Mouse (Mus musculus) C2C12 (cell line): ENCODE data around the gene Gm5244. TPM values are rescaled to one million over a fixed set of nuclear protein-coding genes. Genes with fewer than 3 reads are reported as not detected.

ENCODE experiments used
- H3K27me3 ChIP-seq: one replicate; pipeline ENCODE4 v1.6.1; 2011; ENCODE audit not compliant: control insufficient read depth, insufficient read depth, insufficient read length
- H3K36me3 ChIP-seq: one replicate; pipeline ENCODE4 v1.6.1; 2011; ENCODE audit not compliant: control insufficient read depth, insufficient read depth
- H3K4me3 ChIP-seq: one replicate; pipeline ENCODE4 v1.5.1; 2011; ENCODE audit warnings: mild to moderate bottlenecking, control low read depth; ENCODE audit not compliant: poor library complexity, insufficient read depth, severe bottlenecking
- H3K79me2 ChIP-seq: one replicate; pipeline ENCODE4 v1.6.1; 2011; ENCODE audit not compliant: control insufficient read depth, insufficient read depth
- H3K79me3 ChIP-seq: one replicate; pipeline ENCODE4 v1.6.1; 2011; ENCODE audit warnings: low read depth, control low read depth
- H3ac ChIP-seq: one replicate; pipeline ENCODE3; 2011; ENCODE audit warnings: low read depth; ENCODE audit not compliant: control insufficient read depth, insufficient read length
- CEBPB ChIP-seq: IDR thresholded peaks from one replicate; pipeline ENCODE4 v1.6.1; 2011; ENCODE audit warnings: low read depth, mild to moderate bottlenecking, control low read depth, moderate library complexity
- CTCF ChIP-seq: IDR thresholded peaks from one replicate; pipeline ENCODE4 v1.5.1; 2011; ENCODE audit not compliant: control insufficient read depth, insufficient read depth, insufficient read length
- FOSL1 ChIP-seq: IDR thresholded peaks from one replicate; pipeline ENCODE4 v1.8.0; 2011; ENCODE audit warnings: mild to moderate bottlenecking, low read length; ENCODE audit not compliant: poor library complexity, insufficient read depth, severe bottlenecking
- MAX ChIP-seq: IDR thresholded peaks from one replicate; pipeline ENCODE4 v1.6.1; 2011; ENCODE audit warnings: mild to moderate bottlenecking, control low read depth
- MYOD1 ChIP-seq: IDR thresholded peaks from one replicate; pipeline ENCODE4 v1.6.1; 2011; ENCODE audit warnings: low read depth; ENCODE audit not compliant: control insufficient read depth, insufficient read length
- MYOG ChIP-seq: IDR thresholded peaks from one replicate; pipeline ENCODE4 v1.6.1; 2011; ENCODE audit not compliant: control insufficient read depth, insufficient read length; ENCODE audit errors: extremely low read depth
- USF1 ChIP-seq: IDR thresholded peaks from one replicate; pipeline ENCODE4 v1.6.1; 2011; ENCODE audit warnings: low read depth, mild to moderate bottlenecking, control low read depth, moderate library complexity
- polyA plus RNA-seq: library from polyadenylated mRNA; unstranded; fragments of >200 nt; fragmentation: generic; extraction: Trizol; gene quantifications from one replicate; pipeline ENCODE4 v1.2.1, GENCODE M21; 2012; ENCODE audit warnings: missing spikeins

The Gm5244 gene
- polyA plus RNA-seq, 1 experiment: not detected

- H3K79me2 ChIP-seq: no peaks in the 10 kb centered on the region
- H3ac ChIP-seq: no peak overlapping the region
- TF ChIP-seq MAX (no peak), USF1 (no peak), MYOG (no peak), CEBPB (no peak), MYOD1 (no peak), FOSL1 (no peak), CTCF (no peak)
- no peaks in the 10 kb centered on the region for H3K27me3 ChIP-seq
- H3K36me3 ChIP-seq: no peaks in the 10 kb centered on the region
- no peak overlapping the region for H3K4me3 ChIP-seq
- H3K79me3 ChIP-seq: no peaks in the 10 kb centered on the region
Observed at GRCm38 (mm10) chr19:12838507-12838906, 8.0 kb upstream of the Gm5244 start.

DNA sequence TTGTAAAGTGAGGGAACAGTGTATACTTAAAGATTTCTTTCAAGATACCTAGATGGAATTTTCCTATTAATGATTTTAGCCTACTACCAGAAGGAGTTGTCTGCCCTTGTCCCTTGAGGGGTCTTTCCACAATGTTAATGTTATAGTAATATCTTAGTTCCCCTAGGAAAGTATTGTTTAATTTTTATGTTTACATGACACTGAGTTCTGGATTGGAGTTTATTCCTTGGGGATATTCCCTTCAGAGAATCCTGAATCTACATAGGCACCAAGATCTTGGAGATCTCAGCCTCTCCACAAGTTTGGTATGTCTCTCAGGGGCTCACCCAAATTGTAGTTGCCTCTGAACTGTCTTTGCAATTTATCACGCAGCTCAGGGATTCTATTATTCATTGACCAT lies 10.5 kb downstream of the Gm5244 start, which contains the start of gene Olfr1444:
TSS of gene Olfr1444 (plus strand) at position 301 of the 400 bp plus-strand sequence.
- no peaks in the 10 kb centered on the region for H3K79me2 ChIP-seq

DNA sequence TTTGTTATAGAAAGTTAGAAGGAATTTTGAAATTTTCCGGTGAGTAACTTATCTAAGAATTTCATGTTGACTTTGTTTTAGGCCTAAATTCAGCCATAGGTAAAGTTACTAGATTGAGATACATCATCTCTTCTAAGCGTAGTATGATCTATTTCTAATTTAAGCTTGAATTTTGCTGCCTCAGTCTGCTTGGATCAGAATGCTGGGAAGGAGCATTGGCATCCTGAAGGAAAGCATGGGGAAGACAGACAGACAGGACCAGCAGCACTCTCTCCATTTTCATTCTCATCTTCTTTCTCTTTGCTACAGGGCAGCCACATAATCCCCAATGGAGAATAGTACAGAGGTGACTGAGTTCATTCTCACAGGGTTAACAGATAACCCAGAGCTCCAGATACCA lies 37.1 kb downstream of the Gm5244 start, which contains the start of gene Olfr1445:
TSS of gene Olfr1445 (plus strand) at position 301 of the 400 bp plus-strand sequence.
- Histone ChIP-seq H3K36me3 (no peaks in the 10 kb centered on the region), H3ac (no peak within 1 kb of the TSS), H3K27me3 (no peaks in the 10 kb centered on the region), H3K4me3 (no peak within 1 kb of the TSS), H3K79me3 (no peaks in the 10 kb centered on the region), H3K79me2 (no peaks in the 10 kb centered on the region)
- no peak for TF ChIP-seq FOSL1
- TF ChIP-seq MYOG: no peak
- no peak for TF ChIP-seq CEBPB
- TF ChIP-seq MYOD1: no peak
- no peak for TF ChIP-seq CTCF
- no peak for TF ChIP-seq USF1
- no peak for TF ChIP-seq MAX

More for the DNA sequence above, 10.5 kb downstream of the Gm5244 start, which contains the start of gene Olfr1444:
- H3K27me3 ChIP-seq: no peaks in the 10 kb centered on the region
- no peak within 1 kb of the TSS for H3ac ChIP-seq
- no peaks in the 10 kb centered on the region for H3K36me3 ChIP-seq
- no peaks in the 10 kb centered on the region for H3K79me3 ChIP-seq
- no peak within 1 kb of the TSS for H3K4me3 ChIP-seq
- TF ChIP-seq FOSL1 (no peak), CTCF (no peak), USF1 (no peak), MYOD1 (no peak), MYOG (no peak), CEBPB (no peak), MAX (no peak)

DNA sequence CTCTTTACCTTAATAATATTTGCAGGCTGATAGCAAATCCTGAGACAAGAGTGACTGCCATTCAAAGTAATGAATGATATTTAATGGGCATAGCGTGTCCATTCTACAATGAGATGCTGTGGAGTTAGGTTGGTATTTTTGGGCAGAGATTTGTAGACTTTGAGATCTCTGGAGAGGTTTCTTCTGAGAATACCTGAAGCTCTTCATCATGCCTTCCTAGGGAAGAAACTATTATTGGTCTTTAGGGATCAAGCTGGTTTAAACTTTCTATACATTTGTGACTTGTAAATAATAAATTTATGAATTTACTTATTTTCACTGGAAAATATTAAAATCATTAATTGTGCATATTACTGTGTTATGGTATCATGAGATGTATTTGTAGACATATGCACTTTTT lies 46.9 kb downstream of the Gm5244 start, which contains the start of gene Olfr1446:
TSS of gene Olfr1446 (minus strand) at position 101 of the 400 bp plus-strand sequence.
- no peak within 1 kb of the TSS for H3ac ChIP-seq

More for the DNA sequence above, 46.9 kb downstream of the Gm5244 start, which contains the start of gene Olfr1446:
- Histone ChIP-seq H3K4me3 (no peak within 1 kb of the TSS), H3K27me3 (no peaks in the 10 kb centered on the region), H3K79me2 (no peaks in the 10 kb centered on the region), H3K79me3 (no peaks in the 10 kb centered on the region), H3K36me3 (no peaks in the 10 kb centered on the region)
- no peak for TF ChIP-seq MYOG
- no peak for TF ChIP-seq MAX
- no peak for TF ChIP-seq CEBPB
- no peak for TF ChIP-seq MYOD1
- no peak for TF ChIP-seq FOSL1
- no peak for TF ChIP-seq USF1
- no peak for TF ChIP-seq CTCF

Other genes with a start within 250 kb of the Gm5244 start
- gene Gm4952, start 246.7 kb upstream of the Gm5244 start, polyA plus RNA-seq: not detected
- 0.08 TPM for gene Glyat, start 213.4 kb upstream of the Gm5244 start, polyA plus RNA-seq
- not detected for gene Olfr1442, start 176.2 kb upstream of the Gm5244 start, polyA plus RNA-seq
- not detected for gene Olfr1443, start 168.6 kb upstream of the Gm5244 start, polyA plus RNA-seq
- not detected for gene Keg1, start 150.9 kb upstream of the Gm5244 start, polyA plus RNA-seq
- 1.4 TPM for gene Cntf, start 81.0 kb upstream of the Gm5244 start, polyA plus RNA-seq
- gene Zfp91, start 50.6 kb upstream of the Gm5244 start, polyA plus RNA-seq: 25.0 TPM
- 0.11 TPM for gene Lpxn, start 50.5 kb upstream of the Gm5244 start, polyA plus RNA-seq
- gene Olfr1444, start 10.6 kb downstream of the Gm5244 start, polyA plus RNA-seq: not detected
- gene Olfr1445, start 37.2 kb downstream of the Gm5244 start, polyA plus RNA-seq: not detected
- not detected for gene Olfr1446, start 46.8 kb downstream of the Gm5244 start, polyA plus RNA-seq
- gene Olfr1447, start 57.1 kb downstream of the Gm5244 start, polyA plus RNA-seq: not detected
- not detected for gene Olfr1448, start 77.7 kb downstream of the Gm5244 start, polyA plus RNA-seq
- not detected for gene Olfr1449, start 84.2 kb downstream of the Gm5244 start, polyA plus RNA-seq
- gene Olfr1450, start 103.6 kb downstream of the Gm5244 start, polyA plus RNA-seq: not detected
- gene Olfr1451, start 148.3 kb downstream of the Gm5244 start, polyA plus RNA-seq: not detected
- gene Olfr1453, start 181.6 kb downstream of the Gm5244 start, polyA plus RNA-seq: not detected
- not detected for gene Olfr1454, start 213.9 kb downstream of the Gm5244 start, polyA plus RNA-seq